Mouse (Mus musculus): ENCODE measurements around the gene Rhox2h. TPM values are rescaled to one million over a fixed set of nuclear protein-coding genes. Genes with fewer than 3 reads are reported as not detected.

Rhox2h gene
- polyA plus RNA-seq (2015; fragmentation: Nextera tagmentation; extraction: Ambion mirVana), result not detected in 2 replicates

DNA sequence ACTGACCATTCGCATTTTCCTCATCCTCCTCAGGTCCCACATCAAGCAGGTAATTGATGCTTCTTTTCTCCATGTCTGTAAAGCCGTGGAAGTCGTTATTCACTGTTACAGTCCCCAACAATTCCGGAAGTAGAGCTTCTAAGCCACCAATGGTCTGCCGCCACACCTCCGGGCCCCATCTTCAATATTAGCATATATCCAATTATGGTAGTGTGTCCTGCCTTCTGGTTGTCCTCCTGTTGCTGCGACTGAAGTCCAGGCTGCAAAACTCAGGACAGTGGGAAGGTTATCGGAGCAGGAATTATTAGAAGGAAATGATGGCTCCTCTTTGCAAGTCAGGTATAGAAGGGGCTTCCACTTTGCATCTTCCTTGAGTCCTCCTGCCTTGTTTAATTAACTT lies at the start of gene Rhox2h:
Rhox2h (minus strand) TSS at position 101 of the 400 bp plus-strand sequence.

DNA sequence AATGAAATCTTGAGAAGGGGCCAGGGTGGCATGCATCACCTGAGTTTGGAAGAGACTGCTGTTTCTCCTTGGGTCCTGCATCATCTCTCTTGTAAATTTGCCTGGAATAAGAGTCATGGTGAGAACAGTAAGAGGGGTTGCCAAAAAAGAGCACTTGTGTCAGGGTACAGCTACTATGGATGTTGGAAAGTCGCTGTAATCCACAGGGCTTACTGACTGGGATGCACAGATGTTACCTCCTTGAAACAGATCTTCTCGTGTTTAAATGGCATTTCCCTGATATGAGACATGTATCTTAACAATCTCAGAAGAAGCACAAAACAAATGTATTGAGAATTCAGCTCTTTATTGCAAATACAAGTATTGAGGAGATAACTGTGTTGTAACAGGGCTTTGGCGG lies 4.4 kb downstream of the Rhox2h start, which contains the start of gene Rhox3h:
Rhox3h (minus strand) TSS at position 101 of the 400 bp plus-strand sequence.

DNA sequence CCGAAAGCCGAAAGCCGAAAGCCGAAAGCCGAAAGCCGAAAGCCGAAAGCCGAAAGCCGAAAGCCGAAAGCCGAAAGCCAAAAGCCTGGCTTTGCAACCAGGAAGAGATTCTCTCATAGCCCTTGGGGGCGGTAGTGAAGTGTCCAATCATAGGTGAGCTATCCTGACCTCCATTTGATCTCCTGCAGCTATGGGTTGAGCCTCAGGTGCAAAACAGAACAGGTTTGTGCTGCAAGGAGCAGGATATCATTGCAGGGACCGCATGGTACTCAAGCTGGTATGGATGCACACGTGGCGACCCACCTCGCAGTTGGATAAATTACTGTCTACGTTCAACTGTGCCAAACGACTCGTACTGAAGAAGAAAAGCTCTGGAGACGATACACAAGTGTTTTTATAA lies 21.9 kb downstream of the Rhox2h start, which contains the start of gene Rhox4g:
Rhox4g (minus strand) TSS at position 101 of the 400 bp plus-strand sequence.

DNA sequence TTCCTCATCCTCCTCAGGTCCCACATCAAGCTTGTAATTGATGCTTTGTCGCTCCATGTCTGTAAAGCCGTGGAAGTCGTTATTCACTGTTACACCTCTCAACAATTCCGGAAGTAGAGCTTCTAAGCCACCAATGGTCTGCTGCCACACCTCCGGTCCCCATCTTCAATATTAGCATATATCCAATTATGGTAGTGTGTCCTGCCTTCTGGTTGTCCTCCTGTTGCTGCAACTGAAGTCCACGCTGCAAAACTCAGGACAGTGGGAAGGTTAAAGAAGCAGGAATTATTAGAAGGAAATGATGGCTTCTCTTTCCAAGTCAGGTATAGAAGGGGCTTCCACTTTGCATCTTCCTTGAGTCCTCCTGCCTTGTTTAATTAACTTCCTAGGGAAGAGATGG lies 29.7 kb downstream of the Rhox2h start, which contains the start of gene Rhox2g:
Rhox2g (minus strand) TSS at position 101 of the 400 bp plus-strand sequence.

DNA sequence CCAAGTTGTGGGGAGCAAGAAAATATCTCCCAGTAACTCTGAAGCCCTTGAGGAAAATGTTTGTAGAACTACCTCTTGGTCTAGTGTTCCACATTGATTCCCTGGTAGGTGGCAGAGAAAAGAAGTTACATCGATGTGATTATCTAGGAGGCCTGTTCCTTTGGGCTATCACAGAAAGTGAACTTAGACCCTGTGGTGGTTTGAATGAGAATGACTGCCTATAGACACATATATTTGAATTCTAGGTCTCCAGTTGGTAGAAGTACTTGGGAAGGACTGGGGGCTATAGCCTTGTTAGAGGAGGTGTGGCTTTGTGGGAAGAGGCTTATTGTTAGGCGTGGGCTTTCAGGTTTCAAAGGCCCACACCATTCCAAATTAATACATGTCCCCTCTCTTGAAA lies 44.6 kb downstream of the Rhox2h start, which contains the start of gene Rhox3g:
Rhox3g (minus strand) TSS at position 101 of the 400 bp plus-strand sequence.

Other genes with a start within 250 kb of the Rhox2h start
- not detected in 2 replicates for gene Rhox4b, start 240.8 kb downstream of the Rhox2h start, polyA plus RNA-seq (2015; fragmentation: Nextera tagmentation; extraction: Ambion mirVana)
- not detected in 2 replicates for gene Rhox2c, start 219.6 kb downstream of the Rhox2h start, polyA plus RNA-seq (2015; fragmentation: Nextera tagmentation; extraction: Ambion mirVana)
- gene Rhox3c, start 214.7 kb downstream of the Rhox2h start, polyA plus RNA-seq (2015; fragmentation: Nextera tagmentation; extraction: Ambion mirVana), result not detected in 2 replicates
- not detected in 2 replicates for gene Rhox4c, start 192.9 kb downstream of the Rhox2h start, polyA plus RNA-seq (2015; fragmentation: Nextera tagmentation; extraction: Ambion mirVana)
- gene Rhox2d, start 179.8 kb downstream of the Rhox2h start, polyA plus RNA-seq (2015; fragmentation: Nextera tagmentation; extraction: Ambion mirVana), result not detected in 2 replicates
- gene Rhox4d, start 158.9 kb downstream of the Rhox2h start, polyA plus RNA-seq (2015; fragmentation: Nextera tagmentation; extraction: Ambion mirVana), result not detected in 2 replicates
- not detected in 2 replicates for gene Rhox2e, start 142.8 kb downstream of the Rhox2h start, polyA plus RNA-seq (2015; fragmentation: Nextera tagmentation; extraction: Ambion mirVana)
- gene Rhox3e, start 131.3 kb downstream of the Rhox2h start, polyA plus RNA-seq (2015; fragmentation: Nextera tagmentation; extraction: Ambion mirVana), result not detected in 2 replicates
- gene Rhox4e, start 115.9 kb downstream of the Rhox2h start, polyA plus RNA-seq (2015; fragmentation: Nextera tagmentation; extraction: Ambion mirVana), result not detected in 2 replicates
- gene Rhox2f, start 101.9 kb downstream of the Rhox2h start, polyA plus RNA-seq (2015; fragmentation: Nextera tagmentation; extraction: Ambion mirVana), result not detected in 2 replicates
- not detected in 2 replicates for gene Rhox3f, start 92.3 kb downstream of the Rhox2h start, polyA plus RNA-seq (2015; fragmentation: Nextera tagmentation; extraction: Ambion mirVana)
- not detected in 2 replicates for gene Rhox4f, start 65.6 kb downstream of the Rhox2h start, polyA plus RNA-seq (2015; fragmentation: Nextera tagmentation; extraction: Ambion mirVana)
- gene Rhox3g, start 44.7 kb downstream of the Rhox2h start, polyA plus RNA-seq (2015; fragmentation: Nextera tagmentation; extraction: Ambion mirVana), result not detected in 2 replicates
- gene Rhox2g, start 29.8 kb downstream of the Rhox2h start, polyA plus RNA-seq (2015; fragmentation: Nextera tagmentation; extraction: Ambion mirVana), result not detected in 2 replicates
- not detected in 2 replicates for gene Rhox4g, start 21.9 kb downstream of the Rhox2h start, polyA plus RNA-seq (2015; fragmentation: Nextera tagmentation; extraction: Ambion mirVana)
- gene Rhox3h, start 4.5 kb downstream of the Rhox2h start, polyA plus RNA-seq (2015; fragmentation: Nextera tagmentation; extraction: Ambion mirVana), result not detected in 2 replicates
- gene Rhox5, start 131.6 kb upstream of the Rhox2h start, polyA plus RNA-seq (2015; fragmentation: Nextera tagmentation; extraction: Ambion mirVana), result 0.39 TPM in 1 of 2 replicates, not detected in the other
- 0.18 TPM in 1 of 2 replicates, not detected in the other for gene Rhox6, start 153.6 kb upstream of the Rhox2h start, polyA plus RNA-seq (2015; fragmentation: Nextera tagmentation; extraction: Ambion mirVana)
- not detected in 2 replicates for gene Rhox7a, start 158.4 kb upstream of the Rhox2h start, polyA plus RNA-seq (2015; fragmentation: Nextera tagmentation; extraction: Ambion mirVana)
- 0.18 TPM in 1 of 2 replicates, not detected in the other for gene Rhox8, start 205.7 kb upstream of the Rhox2h start, polyA plus RNA-seq (2015; fragmentation: Nextera tagmentation; extraction: Ambion mirVana)
- not detected in 2 replicates for gene Rhox7b, start 224.0 kb upstream of the Rhox2h start, polyA plus RNA-seq (2015; fragmentation: Nextera tagmentation; extraction: Ambion mirVana)
- gene Rhox9, start 228.5 kb upstream of the Rhox2h start, polyA plus RNA-seq (2015; fragmentation: Nextera tagmentation; extraction: Ambion mirVana), result not detected in 2 replicates

All from adrenal gland, postnatal 0 days (tissue).